Mouse (Mus musculus) left cerebral cortex, postnatal 25 days (tissue): ENCODE data around the gene Rps6kb2. TPM values are rescaled to one million over a fixed set of nuclear protein-coding genes. Genes with fewer than 3 reads are reported as not detected.
"Not testable (repeated sequence)": the region's sequence is repeated elsewhere in the genome, so short reads cannot be mapped to it uniquely, and the experiment has no call there.

Experiments
- DNase-seq, 2 experiments: peaks; one replicate each; pipeline ENCODE4 v3.0.0; 2022; ENCODE audit warnings: low spot score in 2 of 2, mixed read lengths in 1 of 2
- intact Hi-C: fragments of 180-260 bp; cut with DNase I; formaldehyde crosslinking; loops from one replicate; pipeline ENCODE4 v1.15.1; 2025
- total RNA-seq, 2 experiments: library from RNA; stranded (reverse); gene quantifications; 2 replicates each; pipeline ENCODE4 v1.2.3; 2021

Rps6kb2 gene
- total RNA-seq, 2 experiments from 2014 or later: 28.5 to 32.0 TPM

DNA sequence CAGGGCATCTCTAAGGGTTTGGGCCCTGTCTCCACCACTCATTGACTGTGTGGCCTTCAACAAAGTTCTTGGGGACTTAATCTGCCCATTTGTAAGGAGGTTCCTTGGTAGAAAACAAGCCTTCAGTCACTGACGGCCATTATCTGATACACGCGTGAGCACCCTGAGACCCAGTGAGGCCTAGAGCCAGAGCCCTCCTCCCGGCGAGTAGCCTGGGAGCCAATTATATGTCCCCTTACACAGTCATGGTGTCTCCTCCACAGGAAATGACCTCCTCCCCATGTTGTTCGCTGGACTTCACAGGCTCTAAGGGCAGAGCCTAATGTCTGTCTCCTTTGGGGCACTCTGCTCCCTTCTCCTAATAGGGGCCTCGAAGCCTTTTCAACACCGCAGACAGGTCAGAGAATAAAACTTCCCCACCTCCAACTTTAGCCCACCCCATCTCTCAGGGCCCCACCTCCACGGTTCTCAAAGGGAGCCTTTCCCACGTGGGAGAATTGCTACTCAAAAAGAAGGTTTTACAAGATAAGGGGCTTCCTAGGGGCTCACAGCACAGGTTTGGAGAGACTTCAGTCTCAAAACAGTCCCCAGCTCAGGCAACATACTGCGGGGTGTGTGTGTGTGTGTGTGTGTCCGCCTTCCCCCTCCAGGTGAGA is 16.7 kb downstream of the Rps6kb2 start:
- intact Hi-C loops: loop anchor here (2.0 kb wide), 1 partner anchor 16 kb away; no protein-coding TSS in a partner anchor
- no peak for DNase-seq

DNA sequence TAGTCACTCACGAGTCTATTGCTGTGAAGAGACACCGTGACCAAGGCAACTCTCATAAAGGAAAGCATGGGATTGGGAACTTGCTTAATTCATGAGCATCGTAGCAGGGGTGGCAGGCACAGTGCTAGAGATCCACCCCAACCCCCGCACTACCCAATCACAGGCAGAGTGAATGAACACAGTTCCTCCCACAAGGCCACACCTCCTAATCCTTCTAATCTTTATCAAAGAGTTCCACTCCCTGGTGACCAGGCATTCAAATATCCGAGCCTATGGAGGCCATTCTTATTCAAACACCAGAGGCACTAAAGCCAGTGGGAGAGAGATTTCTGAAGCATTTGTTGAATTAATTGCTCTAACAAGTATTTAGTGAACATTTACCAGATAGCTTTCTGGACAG is 17.2 kb downstream of the Rps6kb2 start:
- intact Hi-C loops: loop anchor here (2.0 kb wide), 1 partner anchor 15 kb away; no protein-coding TSS in a partner anchor

DNA sequence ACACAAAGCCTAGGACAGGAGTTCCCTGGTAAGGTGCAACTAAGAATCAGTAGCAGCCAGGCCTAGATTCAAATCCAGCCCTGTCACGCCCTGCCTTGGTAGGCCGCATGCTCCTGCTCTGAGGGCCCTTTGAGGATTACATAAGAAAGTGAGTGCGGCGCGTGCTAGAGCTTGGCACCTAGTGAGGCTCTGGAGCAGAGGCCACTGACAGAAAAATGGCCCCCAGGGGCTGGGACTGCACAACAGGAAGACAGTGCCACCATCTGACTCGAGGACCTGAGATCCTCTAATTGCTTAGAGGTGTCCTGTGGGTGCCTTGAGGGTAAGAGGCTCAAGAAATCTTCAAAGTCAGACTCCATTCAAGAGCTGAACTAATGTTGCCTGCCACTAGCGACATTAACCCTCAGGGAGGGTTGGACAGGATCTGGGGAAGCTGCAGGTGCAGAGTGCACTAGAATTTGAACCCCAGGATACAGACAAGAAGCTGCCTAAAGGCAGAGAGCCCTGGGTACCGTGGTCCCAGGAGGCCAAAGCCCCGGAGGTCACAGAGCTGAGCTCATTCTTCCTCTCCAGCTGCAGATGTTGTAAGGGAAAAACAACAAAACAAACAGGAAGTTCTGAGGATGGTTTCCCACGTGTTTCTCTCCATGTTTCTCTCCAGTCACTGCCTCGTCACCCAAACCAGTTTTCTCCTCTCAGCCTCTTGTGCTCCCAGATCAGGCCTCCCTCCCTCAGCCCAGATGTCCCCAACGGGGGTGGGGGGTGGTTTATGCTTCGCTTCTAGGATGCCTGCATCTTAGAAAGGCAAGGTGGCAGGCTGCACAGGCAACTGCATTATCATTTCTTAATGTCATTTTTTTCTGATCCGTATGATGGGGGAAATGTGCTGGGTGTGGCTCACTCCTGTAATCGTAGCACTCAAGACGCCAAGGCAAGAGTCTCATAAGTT is 18.3 kb downstream of the Rps6kb2 start:
- intact Hi-C loops: no loop called here
- DNase-seq: no peak

More for the DNA sequence above, 17.2 kb downstream of the Rps6kb2 start:
- DNase-seq: no peak

DNA sequence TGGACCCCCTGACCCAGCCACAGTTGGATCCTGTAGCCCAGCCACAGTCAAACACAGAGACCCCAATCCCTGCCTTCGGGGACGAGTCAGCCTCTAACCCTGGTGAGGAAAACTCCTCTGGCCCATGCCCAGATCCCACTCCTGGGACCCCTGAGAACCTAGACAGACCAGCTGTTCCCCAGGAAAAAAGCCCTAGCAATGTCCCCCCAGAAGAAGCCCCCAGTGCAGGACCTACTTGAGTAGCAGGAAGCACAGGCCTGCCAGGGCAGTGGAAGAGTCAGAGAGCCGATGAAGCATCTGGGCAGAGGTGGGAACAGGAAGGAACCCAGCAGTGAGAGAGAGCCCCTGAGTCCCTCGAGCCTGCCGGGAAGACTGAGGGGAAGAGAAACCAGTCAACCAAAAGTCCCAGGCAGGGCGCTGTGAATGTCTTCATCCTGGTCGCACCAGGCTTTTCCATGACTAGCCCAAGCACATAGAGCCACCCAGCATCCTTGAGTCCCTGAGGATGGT is 19.3 kb downstream of the Rps6kb2 start, which contains the start of gene Cabp4:
Gene Cabp4 (minus strand): TSS at position 275 of the 510 bp plus-strand sequence.
- intact Hi-C loops: no loop called here
- DNase-seq: no peak

DNA sequence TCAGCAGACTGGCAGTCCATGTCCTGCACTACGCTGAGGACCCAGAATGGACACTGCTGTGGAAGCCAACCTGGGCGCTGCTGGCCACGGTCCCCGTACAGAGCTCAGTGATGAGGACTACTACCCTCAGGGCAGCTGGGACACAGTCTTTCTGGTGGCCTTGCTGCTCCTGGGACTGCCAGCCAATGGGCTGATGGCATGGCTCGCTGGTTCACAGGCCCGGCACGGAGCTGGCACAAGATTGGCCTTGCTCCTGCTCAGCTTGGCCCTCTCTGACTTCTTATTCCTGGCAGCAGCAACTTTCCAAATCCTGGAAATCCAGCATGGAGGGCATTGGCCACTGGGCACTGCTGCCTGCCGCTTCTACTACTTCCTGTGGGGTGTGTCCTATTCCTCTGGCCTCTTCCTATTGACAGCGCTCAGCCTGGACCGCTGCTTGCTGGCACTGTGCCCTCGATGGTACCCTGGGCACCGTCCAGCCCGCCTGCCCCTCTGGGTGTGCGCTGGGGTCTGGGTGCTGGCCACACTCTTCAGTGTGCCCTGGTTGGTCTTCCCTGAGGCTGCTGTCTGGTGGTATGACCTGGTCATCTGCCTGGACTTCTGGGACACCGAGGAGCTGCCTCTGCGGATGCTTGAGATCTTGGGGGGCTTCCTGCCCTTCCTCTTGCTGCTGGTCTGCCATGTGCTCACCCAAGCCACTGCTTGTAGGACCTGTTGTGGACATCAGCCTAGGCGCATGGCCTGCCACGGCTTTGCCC is 20.6 kb downstream of the Rps6kb2 start:
- intact Hi-C loops: no loop called here
- DNase-seq: no peak

DNA sequence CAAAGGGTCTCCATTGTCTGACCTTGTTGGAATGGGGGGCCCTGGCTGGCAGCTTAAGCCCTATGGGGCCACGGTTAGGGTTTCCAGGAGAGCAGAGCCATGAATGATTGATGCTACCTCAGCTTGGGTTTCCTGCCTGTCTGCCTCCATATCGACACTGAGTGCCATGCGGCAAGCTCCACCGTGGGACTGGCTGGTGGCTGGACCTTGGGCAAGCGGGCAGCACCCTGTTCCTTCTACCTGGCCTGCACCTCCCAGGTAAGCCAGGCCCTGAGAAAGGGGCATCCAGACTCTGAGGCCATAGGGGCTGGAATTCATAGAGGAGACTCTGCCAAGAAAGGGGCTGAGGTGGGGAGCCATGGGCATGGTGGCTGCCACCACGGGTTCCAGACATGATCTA is 23.0 kb downstream of the Rps6kb2 start:
- intact Hi-C loops: no loop called here
- no peak for DNase-seq

DNA sequence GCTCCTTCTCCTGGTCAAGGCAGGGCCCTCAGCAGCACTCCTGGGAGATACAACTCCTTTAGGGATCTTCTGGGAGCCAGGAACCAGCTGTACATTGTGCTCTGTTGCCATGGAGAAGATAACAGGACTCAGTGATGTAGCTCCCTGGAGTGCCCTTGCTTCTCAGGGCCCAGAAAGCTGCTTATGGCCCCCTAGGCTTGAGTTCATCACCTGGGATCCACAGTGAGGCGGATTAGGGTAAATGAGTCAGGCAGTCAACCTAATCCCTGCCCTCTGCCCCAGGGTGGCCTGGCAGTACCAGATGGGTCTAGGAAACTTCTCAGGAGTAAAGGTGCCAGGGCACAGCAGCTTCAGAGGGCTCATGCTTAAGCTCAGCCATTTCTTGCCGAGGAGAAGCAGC is 23.7 kb downstream of the Rps6kb2 start, which contains the start of gene Gpr152:
Gene Gpr152 (plus strand): TSS at position 342 of the 400 bp plus-strand sequence.
- intact Hi-C loops: no loop called here
- DNase-seq: no peak

DNA sequence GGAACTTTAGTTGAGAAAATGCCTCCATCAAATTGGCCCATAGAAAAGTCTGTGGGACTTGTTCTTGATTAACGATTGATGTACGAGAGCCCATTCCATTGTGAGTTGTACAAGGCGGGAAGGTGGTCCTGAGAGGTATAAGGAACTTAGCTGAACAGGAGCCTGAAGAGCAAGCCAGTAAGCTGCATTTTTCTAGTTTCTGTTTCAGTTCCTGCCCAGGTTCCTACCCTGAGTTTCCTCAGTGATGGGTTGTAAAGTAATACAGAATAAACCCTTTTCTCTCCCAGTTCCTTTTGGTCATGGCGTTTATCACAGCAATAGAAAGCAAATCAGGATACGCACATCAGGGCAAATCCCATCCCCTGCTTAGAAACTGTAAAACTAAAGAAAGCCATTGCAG is 25.2 kb downstream of the Rps6kb2 start:
- intact Hi-C loops: loop anchor here (2.0 kb wide), 1 partner anchor 119 kb away; no protein-coding TSS in a partner anchor
- no peak for DNase-seq

DNA sequence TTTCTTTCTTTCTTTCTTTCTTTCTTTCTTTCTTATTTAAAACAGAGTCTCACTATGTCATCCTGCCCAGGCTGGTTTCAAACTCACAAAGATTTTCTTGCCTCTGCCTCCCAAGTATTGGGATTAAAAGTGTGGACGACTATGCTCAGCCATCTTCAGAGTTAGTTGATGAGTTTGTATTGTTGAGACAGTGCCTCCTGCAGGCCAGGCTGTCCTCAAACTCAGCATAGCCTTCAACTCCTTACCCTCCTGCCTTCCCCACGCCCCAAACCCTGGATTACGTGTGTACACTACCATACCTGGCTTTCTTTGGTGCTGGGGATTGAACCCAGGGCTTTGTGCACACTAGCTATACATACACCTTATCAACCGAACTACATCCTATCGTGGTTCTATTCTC is 26.7 kb downstream of the Rps6kb2 start:
- DNase-seq: no peak

DNA sequence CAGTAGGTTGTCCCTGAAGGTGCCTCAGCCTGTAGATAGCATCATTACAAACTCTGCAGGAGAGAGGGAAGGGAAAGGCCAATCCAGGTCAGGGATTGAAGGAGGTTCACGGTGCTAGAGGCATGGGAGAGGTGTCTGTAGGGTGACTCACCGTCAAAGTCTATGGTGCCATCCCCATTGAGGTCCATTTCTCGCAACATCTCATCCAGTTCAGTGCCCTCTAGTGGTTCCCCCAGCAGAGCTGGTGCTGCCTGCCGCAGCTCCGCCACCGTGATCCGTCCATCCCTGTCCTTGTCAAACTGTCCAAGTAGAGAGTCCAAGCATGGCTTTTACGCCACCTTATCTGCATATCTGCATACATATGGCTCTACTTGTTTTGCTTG is 27.2 kb downstream of the Rps6kb2 start:
- intact Hi-C loops: loop anchor here (2.0 kb wide), 1 partner anchor 117 kb away; no protein-coding TSS in a partner anchor
- DNase-seq: not testable (repeated sequence)

More for the DNA sequence above, 26.7 kb downstream of the Rps6kb2 start:
- intact Hi-C loops: loop anchor here (2.0 kb wide), 1 partner anchor 118 kb away; no protein-coding TSS in a partner anchor

DNA sequence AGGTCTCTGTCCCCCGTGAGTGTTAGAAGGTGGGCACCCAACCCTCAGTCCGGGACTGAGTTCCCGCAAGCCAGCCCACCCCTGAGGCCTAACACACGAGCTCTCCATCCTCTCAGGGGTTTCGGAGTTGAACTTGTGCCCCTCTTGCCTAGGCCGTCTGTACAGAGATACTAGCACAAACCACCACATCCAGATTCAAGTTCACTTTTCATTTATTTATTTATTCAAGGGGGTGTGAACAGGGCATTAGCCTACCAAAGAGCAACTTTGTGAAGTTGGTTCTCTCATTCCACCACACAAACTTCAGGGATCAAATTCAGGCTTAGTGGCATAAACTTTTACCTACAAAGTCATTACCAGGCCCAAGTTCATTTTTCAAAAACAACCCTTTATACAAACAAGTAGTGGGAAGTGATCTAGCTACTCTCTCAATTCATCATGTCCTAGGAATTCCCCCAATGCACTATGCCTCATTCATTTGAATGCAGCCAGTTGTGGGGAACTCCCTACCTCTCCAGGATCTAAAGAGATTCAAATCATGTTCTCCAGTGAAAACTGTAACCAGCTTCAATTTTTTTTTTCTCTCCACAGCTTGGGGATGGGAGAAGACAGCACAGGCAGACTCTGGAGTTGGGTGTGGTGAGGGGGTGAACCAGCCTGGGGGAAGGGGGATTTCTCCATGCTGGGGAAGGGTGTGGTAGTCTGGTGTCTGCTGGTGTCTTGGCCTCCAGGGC is 27.8 kb downstream of the Rps6kb2 start:
- intact Hi-C loops, DNase-seq: not testable (repeated sequence)

DNA sequence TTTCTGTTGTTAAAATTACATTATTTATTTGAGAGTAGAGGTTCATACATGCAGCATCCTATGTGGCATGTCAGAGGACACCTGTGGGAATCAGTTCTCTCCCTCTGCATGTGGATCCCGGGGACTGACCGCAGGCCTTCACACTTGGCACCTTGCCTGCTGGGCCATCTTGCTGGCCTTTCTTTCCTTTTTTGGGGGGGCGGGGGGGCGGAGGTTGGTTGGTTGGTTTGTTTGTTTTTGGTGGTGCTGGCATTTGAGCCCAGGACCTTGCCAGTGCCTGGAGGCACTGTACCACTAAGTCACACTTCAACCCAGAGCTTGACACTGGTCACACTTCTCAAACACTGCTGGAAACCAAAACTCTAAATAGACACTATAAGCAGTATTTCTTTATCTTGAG is 28.8 kb downstream of the Rps6kb2 start:
- intact Hi-C loops: no loop called here
- DNase-seq: no peak

DNA sequence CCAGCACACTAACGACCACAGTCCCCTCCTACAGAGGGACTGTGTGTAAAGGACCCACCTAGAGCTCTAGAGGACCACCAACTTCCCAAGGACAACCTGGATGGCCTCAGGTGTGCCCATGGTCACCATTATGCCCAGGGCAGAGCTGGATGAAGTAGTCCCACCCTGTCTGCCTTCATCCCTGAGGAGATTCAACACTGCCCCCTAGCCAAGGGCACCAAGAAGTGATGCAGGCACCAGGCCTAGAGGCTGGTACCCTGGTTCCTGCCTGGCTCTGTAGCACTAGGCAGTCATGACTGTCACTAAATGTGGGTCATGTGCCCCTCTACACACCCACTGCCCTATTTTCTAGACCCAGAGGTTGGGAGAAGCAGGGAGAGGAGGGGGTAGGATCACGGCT is 31.4 kb downstream of the Rps6kb2 start:
- intact Hi-C loops: loop anchor here (2.0 kb wide), 1 partner anchor 15 kb away; no protein-coding TSS in a partner anchor
- no peak for DNase-seq

DNA sequence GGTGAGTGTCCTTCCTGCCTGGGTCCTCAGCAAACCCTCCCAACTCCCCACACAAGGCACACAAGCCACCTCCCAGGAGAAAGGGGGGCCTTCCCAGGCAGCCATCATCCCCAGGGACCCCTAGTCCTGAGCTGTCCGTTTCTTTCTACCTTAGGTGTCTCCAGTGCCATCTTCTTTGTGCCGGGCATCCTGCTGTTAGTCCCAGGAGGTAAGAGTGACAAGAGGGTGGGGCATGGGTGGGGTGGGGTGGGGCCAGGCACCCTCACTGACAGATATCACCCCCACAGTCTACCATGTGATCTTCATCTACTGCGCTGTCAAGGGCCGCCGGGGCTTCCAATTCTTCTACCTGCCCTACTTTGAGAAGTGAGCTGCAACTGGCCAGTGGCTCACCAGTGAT is 32.1 kb downstream of the Rps6kb2 start:
- intact Hi-C loops: loop anchor here (2.0 kb wide), 1 partner anchor 16 kb away; no protein-coding TSS in a partner anchor
- DNase-seq: no peak

DNA sequence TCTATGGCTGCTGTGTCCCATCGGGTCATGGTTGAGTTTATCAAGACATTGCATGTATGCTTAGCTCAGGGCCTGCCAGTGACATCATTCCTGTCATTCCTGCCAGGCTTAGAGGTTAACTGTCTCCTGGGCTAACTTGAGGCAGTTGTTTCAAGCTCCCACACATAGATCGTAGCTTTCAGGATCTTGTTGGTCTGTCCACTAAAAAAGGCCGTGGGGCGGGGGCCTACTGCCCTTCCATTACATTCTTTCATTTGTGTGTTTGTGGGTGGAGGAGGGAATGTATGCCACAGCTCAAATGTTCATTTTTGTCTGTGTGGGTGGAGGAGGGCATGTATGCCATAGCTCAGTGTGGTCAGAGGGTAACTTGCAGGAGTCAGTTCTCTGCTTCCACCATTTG is 33.0 kb downstream of the Rps6kb2 start:
- intact Hi-C loops: loop anchor here (2.0 kb wide), 1 partner anchor 17 kb away; no protein-coding TSS in a partner anchor
- no peak for DNase-seq

DNA sequence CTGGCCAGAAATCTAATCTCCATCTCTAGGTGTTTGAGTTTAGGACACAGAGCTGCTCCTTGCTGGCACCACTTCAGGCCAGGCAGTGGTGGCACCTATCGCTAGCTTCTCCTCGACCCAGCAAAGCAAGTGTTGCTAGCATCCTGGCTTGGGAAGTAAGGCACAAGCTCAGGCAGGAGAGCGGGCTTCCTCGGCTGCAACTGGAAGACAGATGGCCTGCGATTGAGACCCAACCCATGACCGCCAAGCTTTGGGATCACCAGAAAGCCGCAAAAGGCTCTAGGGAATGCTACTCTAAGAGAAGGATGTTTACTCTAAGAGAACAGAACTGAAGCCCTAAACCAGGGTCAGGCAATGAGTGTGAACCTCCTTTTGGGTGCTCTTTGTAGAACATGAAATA is 33.7 kb downstream of the Rps6kb2 start:
- intact Hi-C loops: loop anchor here (5.0 kb wide), 2 partner anchors 73 to 98 kb away; partner anchors contain the start of gene Rad9a
- no peak for DNase-seq

DNA sequence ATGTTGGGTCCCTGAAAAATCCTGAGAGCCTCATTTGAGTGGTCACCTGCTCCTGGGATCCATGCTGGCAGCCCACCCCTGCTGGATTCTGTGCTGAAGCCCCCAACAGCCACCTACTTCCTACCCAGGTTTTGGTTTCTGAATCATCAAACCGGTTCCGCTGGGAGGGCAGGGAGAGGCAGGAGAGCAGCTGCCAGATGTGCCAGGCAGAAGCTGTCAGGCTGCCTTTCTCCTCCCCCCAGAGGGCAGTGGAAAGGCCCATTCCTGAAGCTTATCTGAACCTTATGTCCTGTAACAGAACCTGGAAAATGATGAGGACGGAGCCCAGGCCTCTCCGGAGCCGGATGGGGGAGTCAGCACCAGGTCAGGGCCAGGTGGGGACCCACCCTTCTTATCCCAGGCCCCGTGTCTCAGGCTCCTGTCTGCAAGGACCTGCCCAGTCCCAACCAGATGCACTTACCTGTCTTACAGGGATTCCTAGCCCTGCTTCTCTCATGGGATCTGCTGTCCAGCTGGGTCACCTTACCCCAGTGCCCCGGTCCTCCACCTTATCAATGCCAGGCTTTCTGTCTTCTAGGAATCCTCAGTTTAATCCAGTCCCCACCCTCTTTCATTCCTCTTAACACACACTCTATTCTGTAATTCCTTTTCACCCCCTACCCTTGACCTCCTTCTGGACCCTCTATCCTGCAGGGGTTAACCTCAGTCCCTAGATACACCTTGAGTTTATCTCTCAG is 36.2 kb downstream of the Rps6kb2 start:
- DNase-seq: no peak
- intact Hi-C loops: loop anchor here (2.0 to 5.0 kb wide), 3 partner anchors 36 to 100 kb away; partner anchors contain the start of genes Rad9a and Rps6kb2
